Mouse (Mus musculus): ENCODE results near the gene Gm21987. TPM values are rescaled to one million over a fixed set of nuclear protein-coding genes. Genes with fewer than 3 reads are reported as not detected.
"Not testable (repeated sequence)": the region's sequence is repeated elsewhere in the genome, so short reads cannot be mapped to it uniquely, and the experiment has no call there.

Gene Gm21987
- 0.25 TPM in 1 of 2 replicates, not detected in the other for polyA plus RNA-seq (2012; rRNA removed)

DNA sequence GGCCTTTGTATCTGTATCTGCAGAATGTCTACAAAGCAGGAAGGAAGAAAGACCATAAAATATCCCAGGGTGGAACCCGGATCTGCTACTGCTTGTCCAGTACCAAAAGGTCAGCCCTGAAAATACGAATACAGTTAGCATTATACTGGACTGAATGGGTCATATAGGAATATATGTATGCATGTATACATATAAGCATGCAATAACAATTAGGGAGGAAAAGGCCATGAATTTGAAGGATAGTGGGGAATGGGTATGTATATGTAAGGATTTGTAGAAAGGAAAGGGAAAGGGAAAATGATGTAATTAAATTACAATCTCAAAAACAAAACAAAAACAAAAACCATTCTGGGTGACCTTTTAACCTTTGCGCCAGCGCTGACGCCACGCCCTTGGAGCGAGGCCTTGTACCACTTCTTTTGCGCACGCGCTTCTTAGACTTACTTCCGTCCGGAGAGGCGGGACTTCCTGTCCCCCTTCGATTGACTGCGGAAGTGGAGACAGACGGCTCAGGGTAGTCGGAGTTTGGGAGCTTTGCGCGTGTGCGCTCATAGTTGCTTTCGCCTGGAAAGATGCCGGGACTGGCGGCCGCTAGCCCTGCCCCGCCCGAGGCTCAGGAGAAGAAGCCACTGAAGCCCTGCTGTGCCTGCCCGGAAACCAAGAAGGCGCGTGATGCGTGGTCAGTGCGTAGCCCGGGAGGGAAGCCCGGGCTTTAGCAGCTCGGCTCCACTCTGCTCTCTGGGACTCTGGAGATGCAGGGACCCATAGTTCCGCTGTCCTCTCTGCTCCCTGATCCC is at the start of gene Gm21987, which contains the start of gene Cox17:
TSS of gene Gm21987 (plus strand) at position 512 of the 797 bp plus-strand sequence.
TSS of gene Cox17 (plus strand) at position 463 of the 797 bp plus-strand sequence.
- DNase-seq (ENCODE audit: low spot score), result peak; percentile 68

DNA sequence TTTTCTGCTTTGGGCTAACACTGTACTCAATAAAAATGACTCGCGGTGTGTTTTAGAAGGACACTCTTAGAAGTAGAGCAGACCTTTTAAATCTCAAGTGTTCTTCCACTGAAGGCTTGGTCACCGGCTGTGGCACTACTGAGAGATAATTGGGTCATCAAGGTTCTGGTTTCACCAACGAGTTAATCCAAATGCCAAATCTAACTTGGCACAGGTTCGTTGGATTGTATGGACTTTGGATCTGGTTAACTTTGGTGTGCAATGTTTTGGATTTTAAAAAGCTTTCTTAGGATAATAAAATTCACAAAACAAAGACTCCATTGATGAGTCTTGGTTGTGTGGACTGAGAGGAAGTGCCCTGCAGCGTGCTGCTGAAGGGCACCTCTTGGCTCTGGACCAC is 48.4 kb upstream of the Gm21987 start:
- no peak for DNase-seq (ENCODE audit: low spot score)

- DNase-seq (ENCODE audit: low spot score), result no peak
Measured at GRCm38 (mm10) chr16:38302367-38302766, 44.5 kb upstream of the Gm21987 start.

- no peak for DNase-seq (ENCODE audit: low spot score)
Measured at GRCm38 (mm10) chr16:38304460-38305194, 42.2 kb upstream of the Gm21987 start.

DNA sequence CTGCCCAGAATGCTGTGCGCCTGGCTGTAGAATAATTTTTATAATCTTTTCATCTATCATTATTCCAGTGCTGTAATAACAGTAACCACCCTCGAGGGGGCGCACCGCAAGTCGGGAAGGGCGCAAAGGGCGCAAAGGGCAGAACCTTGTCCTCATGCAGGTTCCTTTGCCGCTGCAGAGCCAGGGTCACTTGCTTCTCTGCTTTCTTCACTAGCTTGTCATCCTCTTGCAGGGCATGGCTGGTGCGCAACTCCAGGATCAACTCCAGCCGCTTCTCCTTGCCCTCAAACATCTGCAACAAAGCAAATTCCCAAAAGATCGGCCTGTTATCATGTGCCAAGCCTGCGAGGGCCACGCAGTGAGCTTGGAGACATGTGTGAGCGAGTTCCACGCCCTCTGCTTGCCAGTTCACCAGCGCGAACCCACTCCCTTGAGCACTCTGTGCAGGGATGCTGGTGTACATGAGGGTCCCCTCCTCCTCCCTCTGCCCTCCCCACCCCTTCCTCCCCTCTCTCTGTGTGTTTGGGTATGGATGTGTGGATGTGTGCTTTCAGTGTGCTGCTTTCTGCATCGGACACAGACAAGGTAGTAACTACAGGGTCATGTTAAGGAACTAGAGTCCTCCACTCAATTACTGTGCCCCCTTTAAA is 40.1 kb upstream of the Gm21987 start:
- DNase-seq (ENCODE audit: low spot score), result no peak

- DNase-seq (ENCODE audit: low spot score), result no peak
Measured at GRCm38 (mm10) chr16:38307221-38307605, 39.6 kb upstream of the Gm21987 start.

DNA sequence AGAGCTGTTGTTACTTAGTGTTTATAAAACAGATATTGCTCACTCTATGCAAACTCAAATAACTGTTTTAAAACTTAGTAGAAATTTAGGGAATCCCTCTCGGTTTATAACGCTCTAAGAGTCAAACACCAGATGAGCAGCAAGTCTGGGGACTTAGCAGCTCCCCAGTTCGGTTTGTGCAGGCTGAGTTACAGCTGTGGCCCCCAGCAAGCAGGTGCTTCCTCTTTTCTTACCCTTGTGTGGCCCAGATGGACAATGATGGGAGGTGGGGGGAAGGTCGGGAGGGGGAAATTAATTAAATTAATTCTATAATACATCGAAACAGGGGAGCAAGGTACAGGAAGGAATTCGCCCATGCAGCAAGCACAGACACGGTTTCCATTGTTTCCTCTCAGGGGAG is 39.2 kb upstream of the Gm21987 start:
- no peak for DNase-seq (ENCODE audit: low spot score)

DNA sequence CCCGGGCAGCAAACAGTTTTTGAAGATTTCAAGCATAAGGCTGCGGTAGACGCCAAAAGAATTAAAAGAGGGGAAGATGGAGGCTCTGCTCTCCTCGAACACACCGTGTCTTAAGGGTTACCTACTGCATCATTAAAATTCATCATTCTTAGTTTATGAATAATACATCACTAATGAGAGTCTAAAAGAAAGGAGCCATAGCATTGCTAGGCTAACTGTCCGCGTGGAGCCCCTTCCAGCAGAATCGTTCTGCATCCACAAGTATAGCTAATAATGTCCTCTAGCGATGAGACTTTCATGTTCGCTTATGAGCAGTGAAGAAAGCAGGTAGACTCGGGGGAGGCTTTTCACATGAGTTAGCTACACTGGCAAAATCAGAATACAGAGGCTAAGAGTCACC is 38.6 kb upstream of the Gm21987 start:
- DNase-seq (ENCODE audit: low spot score), result no peak

GRCm38 (mm10) chr16:38318492-38318891 is 28.3 kb upstream of the Gm21987 start:
- no peak for DNase-seq (ENCODE audit: low spot score)

GRCm38 (mm10) chr16:38319087-38319486 is 27.8 kb upstream of the Gm21987 start:
- DNase-seq (ENCODE audit: low spot score), result no peak

GRCm38 (mm10) chr16:38321452-38321935 is 25.3 kb upstream of the Gm21987 start:
- no peak for DNase-seq (ENCODE audit: low spot score)

GRCm38 (mm10) chr16:38324311-38324710 is 22.5 kb upstream of the Gm21987 start:
- no peak for DNase-seq (ENCODE audit: low spot score)

GRCm38 (mm10) chr16:38326778-38327397 is 20.0 kb upstream of the Gm21987 start:
- no peak for DNase-seq (ENCODE audit: low spot score)

- no peak for DNase-seq (ENCODE audit: low spot score)
Measured at GRCm38 (mm10) chr16:38329340-38329739, 17.5 kb upstream of the Gm21987 start.

- no peak for DNase-seq (ENCODE audit: low spot score)
Measured at GRCm38 (mm10) chr16:38334431-38334830, 12.4 kb upstream of the Gm21987 start.

GRCm38 (mm10) chr16:38338077-38338476 is 8.8 kb upstream of the Gm21987 start:
- DNase-seq (ENCODE audit: low spot score), result not testable (repeated sequence)

GRCm38 (mm10) chr16:38341396-38342324 is 5.2 kb upstream of the Gm21987 start, which contains the start of gene Maats1:
TSS of gene Maats1 (minus strand) at chr16:38342143.
- no peak for DNase-seq (ENCODE audit: low spot score)

DNA sequence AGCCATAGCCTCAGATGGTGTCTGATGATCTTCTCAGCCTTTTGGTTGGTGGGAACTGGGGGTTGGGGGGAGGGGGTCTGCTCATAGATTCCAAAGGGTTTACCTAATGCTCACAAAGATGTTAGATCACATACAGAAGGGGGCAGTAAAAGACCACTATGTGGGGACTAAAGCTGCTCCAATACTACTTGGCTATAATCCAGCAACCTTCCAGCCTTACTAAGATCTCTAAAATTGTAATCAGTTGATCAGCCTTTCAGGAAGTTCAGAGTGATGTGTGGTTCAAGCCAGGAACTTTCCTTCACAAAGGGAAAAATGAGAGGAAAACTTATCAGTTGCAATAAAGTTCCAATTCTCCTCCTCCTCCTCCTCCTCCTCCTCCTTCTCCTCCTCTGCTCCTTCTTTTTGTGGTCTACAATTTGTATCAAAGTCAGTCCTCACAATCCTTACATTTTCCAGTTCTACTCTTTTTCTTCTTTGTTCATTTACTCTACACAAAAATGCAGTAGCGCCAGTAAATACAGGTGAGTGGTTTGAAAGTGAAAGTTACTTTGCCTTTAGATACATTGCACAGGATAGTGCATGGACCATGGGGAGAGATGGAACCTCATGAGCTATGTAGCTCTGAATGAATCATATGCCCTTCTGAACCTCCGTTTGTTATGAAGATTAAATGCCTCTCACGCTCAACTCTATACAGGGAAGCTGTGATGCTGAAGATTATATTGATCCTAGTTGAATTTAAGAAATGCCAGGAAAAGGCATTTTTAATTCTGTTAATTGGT is 1.7 kb upstream of the Gm21987 start:
- no peak for DNase-seq (ENCODE audit: low spot score)

DNA sequence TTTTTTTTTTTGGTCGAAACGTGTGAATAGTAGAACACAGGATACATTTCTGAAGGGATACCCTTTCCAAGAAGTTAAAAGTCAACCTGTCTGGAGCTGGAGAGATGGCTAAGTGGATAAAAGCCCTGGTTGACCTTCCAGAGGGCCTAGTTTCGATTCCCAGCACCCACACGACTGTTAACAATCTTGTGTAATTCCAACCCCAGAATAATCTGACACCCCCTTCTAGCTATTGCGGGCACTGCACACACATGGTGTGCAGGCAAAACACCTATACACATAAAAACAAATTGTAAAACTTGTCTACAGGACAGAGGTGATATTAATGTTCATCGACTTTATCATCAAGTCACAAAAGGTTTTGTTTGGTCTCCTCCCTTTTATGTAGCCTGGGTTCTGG is 748 bp downstream of the Gm21987 start:
- no peak for DNase-seq (ENCODE audit: low spot score)

Data from urinary bladder, adult 2 months (tissue).